Mouse (Mus musculus) erythroblast, embryonic 14.5 days (primary cell): Measurements from ENCODE around the gene Ube2z. TPM values are rescaled to one million over a fixed set of nuclear protein-coding genes. Genes with fewer than 3 reads are reported as not detected.

ENCODE experiments used
- H3K27me3 ChIP-seq: 2 replicates; pipeline ENCODE4 v1.6.1; 2012; ENCODE audit warnings: inconsistent platforms; ENCODE audit not compliant: control insufficient read depth
- H3K36me3 ChIP-seq: 2 replicates; pipeline ENCODE4 v1.6.1; 2012; ENCODE audit warnings: mild to moderate bottlenecking, inconsistent platforms; ENCODE audit not compliant: control insufficient read depth
- H3K4me1 ChIP-seq: 2 replicates; pipeline ENCODE4 v1.6.1; 2012; ENCODE audit warnings: inconsistent platforms; ENCODE audit not compliant: control insufficient read depth
- H3K4me3 ChIP-seq: replicated peaks from 2 replicates; pipeline ENCODE3; 2012; ENCODE audit warnings: moderate library complexity, mild to moderate bottlenecking, inconsistent platforms
- H3K9me3 ChIP-seq: 2 replicates; pipeline ENCODE4 v1.6.1; 2012; ENCODE audit warnings: low read length, inconsistent platforms, mixed read lengths; ENCODE audit not compliant: control insufficient read depth
- GATA1 ChIP-seq: IDR thresholded peaks from 2 replicates; pipeline ENCODE4 v1.6.1; 2012; ENCODE audit warnings: low read length, inconsistent platforms, mixed read lengths
- TAL1 ChIP-seq: IDR thresholded peaks from 3 replicates; pipeline ENCODE4 v1.6.1; 2012; ENCODE audit warnings: low read length, inconsistent platforms, mixed read lengths
- polyA plus RNA-seq: library from polyadenylated mRNA; stranded (reverse); fragments of >175 nt; gene quantifications from 2 replicates; pipeline ENCODE4 v1.2.3, GENCODE M21; 2012

The Ube2z gene
- polyA plus RNA-seq, 1 experiment = 1.5 TPM

DNA sequence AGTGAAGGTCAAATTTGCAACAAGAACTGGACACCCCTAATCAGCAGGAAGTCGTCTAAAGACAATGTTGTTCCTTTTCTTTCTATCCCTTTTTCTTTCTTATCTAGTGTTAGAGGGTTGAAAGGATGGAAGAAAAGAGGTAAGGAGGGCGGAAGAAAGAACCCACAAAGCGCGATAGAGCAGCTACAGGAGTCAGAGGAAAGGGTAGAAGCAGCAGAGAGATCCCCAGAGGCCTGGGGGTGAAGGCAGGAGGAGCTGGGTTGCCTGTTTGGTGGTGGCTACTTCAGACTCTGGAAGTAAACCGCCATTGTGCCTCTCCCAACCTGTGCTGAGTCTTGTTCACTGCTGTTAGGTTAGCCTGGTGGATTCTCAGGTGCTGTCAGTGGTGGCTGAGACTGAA, 37.1 kb downstream of the Ube2z start:
- H3K36me3 ChIP-seq = no peaks in the 10 kb centered on the region
- no peaks in the 10 kb centered on the region for H3K9me3 ChIP-seq
- peaks cover 3% of the 10 kb centered on the region; the same call in 1 of the 2 replicates for H3K27me3 ChIP-seq
- TF ChIP-seq GATA1 = no peak
- H3K4me3 ChIP-seq = no peak overlapping the region
- peaks cover 7% of the 10 kb centered on the region for H3K4me1 ChIP-seq

DNA sequence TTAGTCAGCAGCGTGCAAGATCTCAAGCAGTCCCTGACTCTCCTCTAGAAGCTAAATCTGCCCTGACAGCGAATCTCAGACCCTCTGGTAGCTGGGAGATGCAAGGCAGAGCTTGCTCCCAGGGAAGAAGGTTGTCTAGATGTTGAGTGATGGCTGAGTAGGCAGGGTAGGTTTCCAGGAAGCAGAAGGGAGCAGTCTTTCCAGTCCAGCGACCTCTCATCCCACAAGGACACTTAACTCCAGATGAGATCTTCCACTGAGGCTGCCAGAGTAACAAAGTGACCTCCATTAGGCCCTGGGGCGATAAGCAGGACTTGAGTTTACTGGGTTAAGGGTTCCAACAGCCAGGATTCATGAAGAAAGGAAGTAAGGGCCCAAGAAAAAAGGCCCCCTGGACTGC, 44.6 kb downstream of the Ube2z start:
- Histone ChIP-seq H3K4me3 (no peak overlapping the region), H3K9me3 (no peaks in the 10 kb centered on the region), H3K4me1 (peaks cover 7% of the 10 kb centered on the region), H3K27me3 (peaks cover 4% of the 10 kb centered on the region; the same call in 1 of the 2 replicates), H3K36me3 (no peaks in the 10 kb centered on the region)
- TF ChIP-seq TAL1 (no peak), GATA1 (no peak)

DNA sequence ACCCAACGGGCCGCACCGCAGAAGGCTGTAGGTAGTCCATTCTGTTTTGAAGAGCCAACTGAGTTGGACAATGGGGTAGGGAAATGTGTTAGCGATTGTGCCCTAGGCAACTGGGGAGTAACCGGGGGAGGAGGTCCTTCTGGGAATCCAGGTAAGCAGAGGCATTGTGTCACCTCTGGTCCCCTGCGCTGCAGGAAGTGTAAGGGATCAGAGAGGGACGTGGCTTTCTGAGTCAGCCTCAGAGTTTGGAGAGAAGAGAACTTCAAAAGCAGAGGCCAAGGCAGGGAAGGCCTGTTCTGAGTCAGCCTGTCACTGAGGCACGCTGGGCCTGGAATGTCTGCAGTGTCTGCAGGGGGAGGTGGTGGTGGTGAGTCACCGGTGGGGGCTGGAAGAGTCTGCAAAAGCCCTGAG, 47.2 kb downstream of the Ube2z start:
- H3K27me3 ChIP-seq = peaks cover 5% of the 10 kb centered on the region
- H3K36me3 ChIP-seq = no peaks in the 10 kb centered on the region
- no peaks in the 10 kb centered on the region for H3K9me3 ChIP-seq
- H3K4me3 ChIP-seq = no peak overlapping the region
- no peaks in the 10 kb centered on the region for H3K4me1 ChIP-seq
- no peak for TF ChIP-seq TAL1
- TF ChIP-seq GATA1 = no peak

DNA sequence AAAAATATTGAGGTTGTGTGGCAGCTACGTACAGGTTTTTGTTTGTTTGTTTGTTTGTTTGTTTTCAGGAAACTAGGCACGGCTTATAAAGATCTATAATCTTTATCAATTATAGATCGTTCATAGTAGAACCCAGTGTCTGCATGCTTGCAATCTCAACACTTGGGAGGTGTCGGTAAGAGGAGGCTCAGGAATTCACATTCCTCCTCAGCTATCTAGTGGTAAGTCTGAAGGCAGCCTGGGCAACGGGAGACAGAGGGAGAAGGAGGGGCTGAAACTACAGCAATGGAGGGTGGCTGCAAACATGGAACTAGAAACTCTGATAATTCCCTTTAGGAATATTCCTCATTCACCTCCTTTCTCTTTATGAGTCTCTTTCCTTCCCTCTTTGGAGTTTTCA, 49.8 kb downstream of the Ube2z start:
- TF ChIP-seq GATA1 (no peak), TAL1 (no peak)
- H3K9me3 ChIP-seq = no peaks in the 10 kb centered on the region
- H3K4me3 ChIP-seq = no peak overlapping the region
- H3K27me3 ChIP-seq = peaks cover 20% of the 10 kb centered on the region
- peaks cover 6% of the 10 kb centered on the region for H3K4me1 ChIP-seq
- no peaks in the 10 kb centered on the region for H3K36me3 ChIP-seq

DNA sequence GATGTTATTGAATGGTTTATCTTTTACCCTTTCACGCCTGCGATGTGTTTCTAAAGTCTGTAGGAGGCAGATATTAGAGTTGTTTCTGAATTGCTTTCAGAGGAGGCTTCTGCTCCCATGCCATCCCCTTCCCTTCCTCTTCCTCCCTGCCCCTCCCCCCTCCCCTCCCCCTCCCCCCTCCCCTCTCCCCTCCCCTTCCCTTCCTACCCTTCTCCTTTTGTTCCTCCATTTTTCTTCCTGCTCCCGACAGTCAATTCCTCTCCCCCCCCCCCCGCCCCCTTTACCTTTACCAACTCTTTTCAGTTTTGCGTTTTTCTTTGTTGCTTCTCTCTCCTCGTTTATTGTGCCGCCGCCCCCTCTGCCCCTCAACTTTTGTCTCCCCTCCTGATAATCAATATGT, 53.2 kb downstream of the Ube2z start:
- Histone ChIP-seq H3K4me3 (no peak overlapping the region), H3K4me1 (peaks cover 23% of the 10 kb centered on the region), H3K36me3 (no peaks in the 10 kb centered on the region), H3K9me3 (no peaks in the 10 kb centered on the region), H3K27me3 (peaks cover 40% of the 10 kb centered on the region)
- TF ChIP-seq TAL1 (no peak), GATA1 (no peak)

DNA sequence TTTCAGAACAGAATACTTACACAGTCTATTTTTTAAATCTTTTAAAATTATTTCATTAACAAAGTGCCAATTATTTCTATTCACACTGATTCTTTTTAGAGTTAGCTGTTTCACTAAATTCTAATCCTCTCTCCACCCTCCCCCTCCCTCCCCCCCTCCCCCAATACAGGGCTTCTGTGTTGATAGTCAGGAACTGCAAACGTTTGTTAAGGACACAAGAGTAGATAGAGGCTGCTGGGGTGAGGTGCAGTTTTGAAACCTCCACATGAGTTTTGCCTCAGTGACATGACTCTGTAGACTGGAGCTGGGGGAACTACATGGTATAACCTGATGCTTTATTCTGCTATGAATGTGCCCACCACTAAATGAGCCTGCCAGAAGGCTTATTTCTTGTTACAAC, 56.4 kb downstream of the Ube2z start:
- Histone ChIP-seq H3K36me3 (no peaks in the 10 kb centered on the region), H3K27me3 (peaks cover 55% of the 10 kb centered on the region), H3K4me1 (peaks cover 52% of the 10 kb centered on the region), H3K9me3 (no peaks in the 10 kb centered on the region), H3K4me3 (no peak overlapping the region)
- no peak for TF ChIP-seq TAL1
- TF ChIP-seq GATA1 = no peak

DNA sequence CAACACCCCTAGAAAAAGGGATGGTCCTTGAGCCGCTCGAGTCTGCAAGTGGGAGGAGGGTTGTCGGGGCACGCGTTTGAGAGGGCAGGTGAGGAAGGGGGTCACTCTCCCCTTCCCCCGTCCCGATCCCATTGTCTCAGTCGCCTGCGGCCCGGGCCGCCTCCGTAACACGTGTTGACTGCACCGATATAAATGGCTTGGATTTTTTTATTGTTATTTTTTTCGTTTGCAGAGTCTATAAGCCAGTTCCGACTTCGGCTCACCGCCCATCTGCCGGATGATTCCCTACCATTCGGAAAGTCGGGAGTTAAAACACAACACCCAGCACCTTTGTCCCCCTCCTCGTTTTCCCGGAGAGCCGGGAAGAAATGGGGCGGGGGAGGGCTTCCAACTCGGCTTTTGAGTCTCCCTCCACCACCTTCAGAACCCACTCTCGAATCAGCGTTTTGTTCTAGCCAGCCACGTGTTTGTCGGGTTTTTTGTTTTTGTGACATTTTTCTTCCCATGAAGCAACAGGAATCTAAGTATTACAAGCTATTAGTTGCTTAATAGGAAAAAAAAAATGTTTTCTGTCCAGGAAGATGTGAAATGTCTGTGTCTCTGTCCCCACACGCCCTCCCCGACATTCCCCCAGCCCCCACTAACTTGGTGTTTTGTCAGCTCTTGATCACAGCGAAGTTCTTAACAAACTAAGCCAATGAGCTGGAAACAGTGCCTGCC, 57.5 kb downstream of the Ube2z start:
- H3K27me3 ChIP-seq = peaks cover 50% of the 10 kb centered on the region
- peak overlapping the region; percentile 86 for H3K4me3 ChIP-seq
- TF ChIP-seq GATA1 (no peak), TAL1 (no peak)
- no peaks in the 10 kb centered on the region for H3K36me3 ChIP-seq
- no peaks in the 10 kb centered on the region for H3K9me3 ChIP-seq
- H3K4me1 ChIP-seq = peaks cover 59% of the 10 kb centered on the region

DNA sequence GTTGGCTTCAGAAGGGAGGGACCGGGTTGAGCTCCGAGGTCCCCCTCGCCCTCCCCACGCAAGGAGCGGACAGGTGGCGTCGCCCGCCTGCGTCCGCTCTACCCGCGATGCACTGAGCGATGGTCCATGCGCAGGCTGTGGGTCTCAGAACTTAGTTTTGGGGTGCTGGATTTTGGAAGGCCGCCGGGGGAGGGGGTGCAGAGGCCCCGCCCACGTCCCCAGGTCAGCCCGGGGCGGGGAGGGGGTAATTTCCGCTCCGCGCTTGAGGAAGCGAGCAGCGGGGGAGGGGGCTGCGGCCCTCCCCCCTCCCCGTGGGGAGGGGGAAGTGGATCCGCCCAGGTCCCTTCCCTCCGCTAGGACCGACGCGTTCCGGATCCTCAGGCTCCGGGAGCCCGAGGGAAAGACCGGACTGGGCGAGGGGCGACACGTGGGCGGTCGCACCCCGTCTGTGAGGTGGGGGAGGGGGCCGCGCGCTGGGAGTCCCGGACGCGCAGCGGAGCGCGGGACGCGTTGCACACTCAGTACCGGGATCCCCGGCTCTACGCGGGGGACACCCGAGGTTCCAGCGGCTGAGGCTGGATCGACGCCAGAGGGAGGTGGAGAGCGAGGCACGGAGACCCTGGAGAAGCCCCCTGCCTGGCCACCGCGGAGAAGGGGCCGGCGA, 58.2 kb downstream of the Ube2z start:
- peaks cover 61% of the 10 kb centered on the region for H3K4me1 ChIP-seq
- H3K4me3 ChIP-seq = peak overlapping the region; percentile 86
- TF ChIP-seq GATA1 = no peak
- TF ChIP-seq TAL1 = no peak
- no peaks in the 10 kb centered on the region for H3K36me3 ChIP-seq
- no peaks in the 10 kb centered on the region for H3K9me3 ChIP-seq
- H3K27me3 ChIP-seq = peaks cover 45% of the 10 kb centered on the region

DNA sequence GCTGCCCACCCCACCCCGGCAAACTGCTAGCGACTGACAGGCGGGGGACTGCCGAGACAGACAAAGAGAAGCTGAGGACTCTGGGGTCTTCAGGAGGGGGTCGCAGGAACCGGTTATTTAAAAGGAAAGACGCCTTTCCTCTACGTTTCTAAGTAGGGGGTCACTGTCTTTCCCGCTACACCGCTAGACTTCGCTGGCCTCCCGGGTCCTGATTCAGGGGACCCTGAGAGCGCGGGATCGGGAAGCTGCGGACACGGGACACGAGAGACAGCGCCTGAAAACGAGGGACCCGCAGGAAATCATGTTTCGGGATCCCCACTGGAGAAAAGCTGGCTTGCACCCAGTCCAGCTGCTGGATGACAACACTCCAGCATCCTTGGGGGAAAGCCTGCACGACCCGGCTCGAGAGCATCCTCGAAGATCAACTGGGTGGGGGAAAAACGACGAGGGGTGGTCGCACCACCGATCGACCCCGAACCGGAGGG, 58.8 kb downstream of the Ube2z start:
- H3K27me3 ChIP-seq = peaks cover 42% of the 10 kb centered on the region
- H3K4me1 ChIP-seq = peaks cover 64% of the 10 kb centered on the region
- no peaks in the 10 kb centered on the region for H3K36me3 ChIP-seq
- H3K4me3 ChIP-seq = peak overlapping the region; percentile 86
- TF ChIP-seq TAL1 = no peak
- TF ChIP-seq GATA1 = no peak
- H3K9me3 ChIP-seq = no peaks in the 10 kb centered on the region
